Mouse (Mus musculus): ENCODE measurements around the gene Olfr1443.
"Not testable (repeated sequence)": the region's sequence is repeated elsewhere in the genome, so short reads cannot be mapped to it uniquely, and the experiment has no call there.

GRCm38 (mm10) chr19:12668601-12669000, 9.3 kb upstream of the Olfr1443 start:
- not testable (repeated sequence) for TF ChIP-seq CTCF (IDR thresholded peaks at IDR 0.05; ENCODE audit: borderline replicate concordance, control insufficient read depth, extremely low read depth, insufficient read depth, low read length, poor library complexity); POLR2A (IDR thresholded peaks at IDR 0.05; ENCODE audit: control insufficient read depth, extremely low read depth, insufficient read depth, low read length, poor library complexity)
